Mouse (Mus musculus) embryonic stem cell, embryonic (primary cell): ENCODE measurements around the gene Nfatc3.

ENCODE experiments used
- CTCF ChIA-PET, 4 experiments: fragments of 300-600 bp in 2 of 4; fragments of 350-600 bp in 2 of 4; sonication (Branson Sonifier 250); formaldehyde crosslinking; loops; one replicate each; lab custom pipeline; 2022; ENCODE audit warnings: inconsistent platforms in 2 of 4; lab: Charles Lee
- POLR2A ChIA-PET, 4 experiments: fragments of 300-600 bp in 2 of 4; fragments of 350-600 bp in 2 of 4; sonication (Branson Sonifier 250); formaldehyde crosslinking; loops; one replicate each; lab custom pipeline; 2022; ENCODE audit warnings: antibody characterized with exemption in 4 of 4, inconsistent platforms in 1 of 4; lab: Charles Lee

Nfatc3 gene

DNA sequence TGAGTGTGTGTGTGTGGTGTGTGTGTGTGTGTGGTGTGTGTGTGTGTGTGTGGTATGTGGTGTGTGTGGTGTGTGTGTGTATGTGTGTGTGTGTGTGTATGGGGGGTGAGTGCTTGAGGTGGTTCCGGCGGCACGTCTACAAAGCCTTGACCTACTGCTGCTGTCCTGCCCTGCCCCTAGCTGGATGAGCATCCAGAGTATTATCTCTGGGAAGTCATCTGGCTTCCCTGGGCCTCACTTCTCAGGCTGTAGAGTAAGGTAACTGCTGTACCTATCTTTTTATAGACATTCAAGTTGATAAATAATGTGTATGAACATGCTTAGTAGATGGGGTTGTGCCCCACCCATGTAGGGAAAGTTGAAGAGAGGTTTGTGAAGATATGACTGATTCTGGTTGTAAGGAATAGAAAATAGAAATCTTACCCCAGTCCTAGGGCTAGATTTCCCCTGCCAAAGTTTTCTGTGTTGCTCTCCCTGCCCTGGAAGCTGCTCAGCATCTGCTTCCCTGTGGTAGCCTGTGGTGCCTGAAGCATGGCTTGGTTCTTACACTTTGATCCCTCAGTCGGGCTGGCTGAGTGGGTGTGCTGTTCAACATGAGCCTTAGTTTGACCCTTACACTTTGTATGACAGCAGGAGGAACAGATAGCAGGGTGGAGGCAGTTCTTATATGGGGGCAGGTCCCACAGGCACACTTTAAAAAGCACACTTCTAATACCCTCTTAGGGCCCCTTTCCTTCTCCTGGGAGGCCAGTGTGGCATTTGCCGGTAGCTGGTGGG lies 10.6 kb upstream of the Nfatc3 start:
- ChIA-PET CTCF (interaction anchor here in 1 of 4 experiments (1.2 kb wide), 1 partner anchor 8 kb away, joined by 3 read pairs; no protein-coding TSS in a partner anchor), POLR2A (interaction anchor here in 3 of 4 experiments (0.6 to 4.0 kb wide), 10 partner anchors 8 to 148 kb away, joined by 3 to 52 read pairs (median 5); partner anchors contain the start of genes Nfatc3 (in 3 of the 3) and Pskh1 (in 1 of the 3))

DNA sequence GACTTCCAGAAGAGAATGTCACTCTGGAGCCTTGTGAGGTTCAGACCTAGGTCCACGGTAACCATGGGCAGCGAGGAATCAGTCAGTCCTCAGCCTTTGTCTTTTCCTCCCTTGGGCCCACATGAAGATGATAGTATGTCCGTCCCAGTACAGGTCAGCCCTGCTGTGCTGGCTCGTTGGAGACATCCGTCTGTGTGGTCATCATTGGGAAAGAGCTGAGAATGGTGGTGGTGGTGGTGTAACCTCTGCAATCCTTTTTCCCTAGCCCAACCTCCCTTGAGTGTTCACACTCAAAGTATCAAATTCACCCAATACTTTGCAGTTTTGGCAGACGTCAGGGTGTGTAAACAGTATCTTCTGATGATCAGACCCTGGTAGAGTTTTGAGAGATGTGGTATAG lies 8.8 kb upstream of the Nfatc3 start:
- CTCF ChIA-PET, result no interaction called here
- POLR2A ChIA-PET, result interaction anchor here in 2 of 4 experiments (0.7 to 4.0 kb wide), 5 partner anchors 9 to 18 kb away, joined by 3 to 52 read pairs (median 3); partner anchors contain the start of gene Nfatc3 (in 2 of the 2)

DNA sequence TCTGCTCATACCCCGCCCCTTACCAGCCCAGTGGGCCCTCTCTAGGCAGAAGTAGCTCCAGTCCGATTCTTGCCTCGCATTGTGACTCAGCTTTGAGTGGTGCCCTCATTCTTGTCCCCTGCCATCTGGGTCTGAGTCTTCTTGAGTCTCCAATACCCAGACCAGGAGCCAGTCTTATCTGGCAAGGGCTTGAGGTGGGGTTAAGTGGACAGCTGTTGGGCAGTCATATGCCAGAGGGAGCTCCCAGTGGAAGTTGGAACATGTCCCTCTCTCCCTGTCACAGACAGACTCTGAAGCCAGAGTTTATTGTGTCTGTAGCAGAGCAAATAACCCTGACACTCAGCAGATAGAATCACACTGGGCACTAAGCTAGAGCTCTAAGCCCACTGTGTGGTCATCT lies 7.6 kb upstream of the Nfatc3 start:
- ChIA-PET CTCF (no interaction called here), POLR2A (interaction anchor here in 1 of 4 experiments (0.6 to 1.3 kb wide), 2 partner anchors 17 to 252 kb away, joined by 3 read pairs; no protein-coding TSS in a partner anchor)

DNA sequence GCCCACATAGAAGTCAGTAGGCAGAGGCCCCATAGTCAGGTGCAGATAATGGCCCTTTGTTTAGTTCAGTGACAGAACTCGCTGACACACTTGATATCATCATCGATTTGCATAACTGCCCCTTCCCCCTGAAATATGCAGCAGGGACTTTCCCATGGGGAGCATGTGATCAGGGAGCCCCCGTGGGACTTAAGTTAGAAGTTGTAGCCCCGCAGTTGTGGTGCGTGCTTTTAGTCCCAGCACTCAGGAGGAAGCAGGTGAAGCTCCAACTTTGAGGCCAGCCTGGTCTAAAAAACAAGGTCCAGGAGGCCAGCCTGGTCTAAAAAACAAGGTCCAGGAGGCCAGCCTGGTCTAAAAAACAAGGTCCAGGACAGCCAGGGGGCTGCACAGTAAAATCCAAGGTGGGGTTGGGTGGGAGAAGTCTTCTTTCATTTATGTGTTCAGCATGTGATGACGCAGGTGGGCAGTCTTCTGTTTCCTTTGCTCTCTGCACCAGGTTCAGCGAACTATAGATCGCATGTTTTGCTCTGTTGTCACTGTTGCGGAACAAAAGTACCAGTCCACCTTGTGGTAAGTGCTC lies 6.0 kb upstream of the Nfatc3 start:
- ChIA-PET POLR2A (no interaction called here), CTCF (interaction anchor here in 1 of 4 experiments (1.0 kb wide), 1 partner anchor 28 kb away, joined by 3 read pairs; no protein-coding TSS in a partner anchor)

DNA sequence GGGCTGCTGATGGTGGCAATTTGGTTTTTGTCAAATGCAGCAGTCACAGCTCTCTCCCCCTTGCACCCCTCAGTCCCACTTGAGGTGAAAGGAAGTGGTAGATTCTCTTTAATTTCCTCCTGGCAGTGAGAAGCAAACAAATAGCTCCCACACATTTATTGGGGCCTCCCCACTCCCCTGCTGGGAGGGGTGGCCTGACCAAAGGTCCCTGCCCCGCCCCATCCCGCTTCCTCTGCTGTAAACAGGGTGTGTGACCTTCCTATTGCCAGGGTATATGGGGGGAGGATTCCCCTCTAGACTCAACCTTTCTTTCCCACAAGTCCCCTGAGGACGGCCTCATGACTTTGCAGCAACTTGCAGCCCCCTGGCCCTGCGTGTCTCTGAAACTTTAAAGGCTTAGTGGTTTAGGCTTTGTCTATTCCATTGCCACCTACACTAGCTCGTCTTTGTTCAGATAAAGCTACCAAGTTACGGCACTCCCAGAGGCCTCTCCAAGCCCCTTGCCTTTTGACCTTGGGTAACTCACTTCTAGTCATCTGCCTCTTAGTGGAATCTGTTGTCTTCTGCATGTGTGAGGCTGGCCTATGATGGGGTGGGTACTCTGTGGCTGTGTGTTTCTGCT lies 4.3 kb upstream of the Nfatc3 start:
- POLR2A ChIA-PET, result interaction anchor here in 3 of 4 experiments (0.6 to 3.1 kb wide), 21 partner anchors 9 to 346 kb away, joined by 3 to 26 read pairs (median 3); partner anchors contain the start of genes Nutf2 (in 3 of the 3), Enkd1 (in 1 of the 3) and Esrp2 (in 1 of the 3)

DNA sequence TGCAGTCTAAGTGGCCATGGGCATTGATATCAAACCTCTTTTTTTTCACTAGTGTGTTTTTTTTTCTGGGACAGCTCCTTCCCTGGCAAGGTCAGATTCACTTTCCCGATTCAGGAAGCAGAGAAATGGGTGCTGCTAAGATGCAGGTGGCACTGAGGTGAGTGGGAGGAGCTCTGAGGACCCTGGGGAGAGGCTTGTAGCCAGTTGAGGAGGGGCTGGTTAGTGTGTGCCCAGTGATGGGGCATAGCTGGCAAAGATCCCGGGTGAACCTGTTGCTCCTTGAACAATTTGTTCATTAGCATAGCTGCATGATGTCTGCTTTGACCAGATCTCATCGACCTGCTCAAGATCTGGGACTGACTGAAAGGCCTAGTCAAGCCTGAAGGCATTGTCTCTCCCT lies 3.6 kb upstream of the Nfatc3 start:
- ChIA-PET CTCF (interaction anchor here in 2 of 4 experiments (0.5 to 1.0 kb wide), 3 partner anchors 22 to 44 kb away, joined by 3 to 4 read pairs (median 3); no protein-coding TSS in a partner anchor), POLR2A (interaction anchor here (0.7 to 3.1 kb wide), 20 partner anchors 8 to 336 kb away, joined by 3 to 26 read pairs (median 4); partner anchors contain the start of genes Esrp2 (in 1 of the 4), Nutf2 (in 1 of the 4) and Pla2g15 (in 1 of the 4))

More for the DNA sequence above, 4.3 kb upstream of the Nfatc3 start:
- CTCF ChIA-PET, result interaction anchor here in 3 of 4 experiments (0.5 to 1.0 kb wide), 6 partner anchors 15 to 44 kb away, joined by 3 to 10 read pairs (median 4); no protein-coding TSS in a partner anchor

DNA sequence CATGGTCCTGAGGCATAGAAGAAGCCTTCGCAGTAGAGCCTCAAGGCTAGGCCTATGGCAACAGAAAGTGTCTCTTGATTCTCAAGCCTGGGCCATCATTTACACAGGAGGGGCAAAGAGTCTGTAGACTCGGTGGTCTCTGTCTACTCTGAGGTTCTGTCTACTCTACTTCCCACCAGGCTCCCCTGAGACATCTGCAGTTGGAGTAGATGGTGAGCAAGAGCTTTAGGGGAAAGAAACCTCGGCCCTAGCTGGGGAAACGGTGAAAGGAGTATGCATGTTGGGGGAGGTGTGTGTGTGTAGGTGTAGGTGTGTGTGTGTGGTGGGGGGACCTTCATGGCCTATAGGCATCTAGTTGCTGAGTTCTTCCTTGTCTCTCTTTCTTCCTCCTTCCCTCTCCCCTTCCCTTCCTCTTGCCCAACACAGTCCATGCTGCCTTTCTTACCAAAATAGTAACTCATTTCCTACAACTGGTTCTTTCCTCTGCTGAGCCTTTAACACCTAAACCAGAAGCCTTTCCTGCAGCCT lies 2.1 kb upstream of the Nfatc3 start:
- POLR2A ChIA-PET, result interaction anchor here (0.7 to 3.1 kb wide), 7 partner anchors 9 to 268 kb away, joined by 3 to 14 read pairs (median 4); no protein-coding TSS in a partner anchor
- CTCF ChIA-PET, result interaction anchor here in 1 of 4 experiments (0.6 kb wide), 1 partner anchor 166 kb away, joined by 3 read pairs; no protein-coding TSS in a partner anchor

DNA sequence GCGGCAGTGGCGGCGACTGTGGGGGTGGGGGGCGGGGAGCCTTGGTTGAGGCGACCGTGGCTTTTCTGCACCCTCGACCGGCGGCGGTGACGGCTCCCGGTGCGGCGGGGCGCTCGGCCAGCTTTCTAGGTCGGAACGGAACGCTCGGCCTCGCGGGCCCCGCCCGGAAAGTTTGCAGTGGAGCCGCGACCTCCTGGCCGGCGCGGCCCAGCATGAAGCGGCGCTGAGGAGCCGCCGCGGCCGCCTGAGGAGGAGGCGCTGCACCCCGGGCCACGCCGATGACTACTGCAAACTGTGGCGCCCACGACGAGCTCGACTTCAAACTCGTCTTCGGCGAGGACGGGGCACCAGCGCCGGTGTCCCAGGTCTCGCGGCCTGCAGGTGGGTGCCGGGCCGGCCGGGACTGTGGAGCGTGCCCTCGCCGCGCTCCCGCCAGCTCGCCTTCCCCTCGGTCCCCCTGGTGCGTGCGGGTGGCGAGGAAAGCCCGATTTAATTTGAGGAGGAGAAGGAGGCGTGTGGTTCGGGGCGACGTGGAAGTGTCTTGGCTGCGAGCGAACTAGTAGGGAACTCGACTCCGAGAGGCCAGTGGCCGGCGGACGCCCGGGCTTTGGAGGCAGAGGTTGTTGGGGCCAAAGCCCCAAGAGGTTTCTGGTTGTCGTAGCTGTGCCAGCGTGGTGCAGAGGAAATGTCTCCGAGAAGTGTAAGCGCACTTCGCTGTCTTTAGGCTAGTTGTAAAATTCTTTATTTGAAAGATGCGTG lies 1.2 kb downstream of the Nfatc3 start:
- ChIA-PET CTCF (interaction anchor here in 3 of 4 experiments (1.2 to 3.2 kb wide), 4 partner anchors 13 to 129 kb away, joined by 3 to 9 read pairs (median 4); no protein-coding TSS in a partner anchor), POLR2A (interaction anchor here in 3 of 4 experiments (0.5 to 4.7 kb wide), 40 partner anchors 8 to 1133 kb away, joined by 3 to 56 read pairs (median 4); partner anchors contain the start of genes Ranbp10 (in 2 of the 3), Ddx28 (in 1 of the 3), Pla2g15 (in 1 of the 3) and Pskh1 (in 1 of the 3))

DNA sequence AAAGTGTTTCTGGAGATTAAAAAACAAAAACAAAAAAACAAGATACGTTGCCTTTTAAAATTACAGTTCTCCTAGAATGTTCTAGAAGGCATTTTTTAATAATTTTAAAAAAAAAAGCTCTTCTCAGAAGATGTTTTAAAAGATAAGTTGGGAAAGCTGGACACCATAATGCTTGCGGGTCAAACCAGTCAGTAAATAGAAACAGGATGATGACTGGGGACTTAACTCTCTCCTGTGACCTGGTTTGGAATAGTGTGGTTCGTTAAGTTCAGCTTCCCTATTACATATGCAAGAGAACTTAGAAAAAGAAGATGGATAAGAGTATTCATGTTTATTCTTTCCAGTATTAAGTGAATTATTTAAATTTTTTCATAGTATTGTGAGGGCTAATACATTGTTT lies 1.9 kb downstream of the Nfatc3 start:
- CTCF ChIA-PET, result interaction anchor here in 1 of 4 experiments (1.2 to 3.2 kb wide), 2 partner anchors 14 to 16 kb away, joined by 3 to 9 read pairs; no protein-coding TSS in a partner anchor
- POLR2A ChIA-PET, result interaction anchor here in 3 of 4 experiments (0.9 to 4.7 kb wide), 14 partner anchors 7 to 233 kb away, joined by 3 to 56 read pairs (median 8); partner anchors contain the start of genes Ddx28 (in 1 of the 3), Ranbp10 (in 1 of the 3) and Tsnaxip1 (in 1 of the 3)

DNA sequence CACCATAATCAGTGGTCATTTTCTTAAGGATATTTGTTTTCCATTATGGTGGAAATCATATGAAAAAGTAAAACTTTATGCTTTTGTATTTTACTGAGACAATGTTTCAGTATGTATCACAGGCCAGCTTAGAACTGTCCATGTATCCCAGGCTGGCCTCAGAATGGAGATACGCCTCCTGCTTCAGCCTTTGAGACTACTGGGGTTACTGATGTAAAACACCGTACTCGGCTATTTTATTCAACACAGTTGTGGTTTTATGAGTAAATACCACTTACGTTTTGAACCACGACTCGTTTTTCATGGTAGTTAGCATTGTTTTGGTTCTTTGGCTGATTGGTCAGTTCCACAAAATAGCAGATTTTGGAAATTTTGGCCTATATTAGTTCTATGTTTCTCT lies 3.0 kb downstream of the Nfatc3 start:
- ChIA-PET CTCF (interaction anchor here in 1 of 4 experiments (3.2 kb wide), 1 partner anchor 15 kb away, joined by 9 read pairs; no protein-coding TSS in a partner anchor), POLR2A (interaction anchor here in 3 of 4 experiments (0.7 to 4.7 kb wide), 3 partner anchors 9 to 135 kb away, joined by 8 to 56 read pairs (median 24); no protein-coding TSS in a partner anchor)

DNA sequence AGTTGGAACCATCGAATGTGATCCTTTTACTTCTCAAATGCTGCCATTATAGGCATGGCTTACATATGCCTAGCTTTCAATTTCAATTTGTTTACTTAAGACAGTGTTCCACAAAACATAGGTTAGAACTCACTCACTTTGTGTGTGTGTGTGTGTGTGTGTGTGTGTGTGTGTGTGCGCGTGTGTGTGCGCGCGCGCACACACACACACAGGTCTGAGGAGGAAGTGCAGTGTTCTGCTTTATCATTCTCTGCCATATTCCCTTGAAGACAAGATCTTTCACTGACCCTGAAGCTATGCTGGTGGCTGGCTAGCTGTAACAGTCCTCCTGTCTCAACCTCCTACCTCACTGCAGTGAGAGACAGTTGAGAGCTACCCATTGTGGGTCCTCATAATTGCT lies 4.4 kb downstream of the Nfatc3 start:
- ChIA-PET POLR2A (interaction anchor here in 3 of 4 experiments (0.5 to 1.3 kb wide), 8 partner anchors 8 to 460 kb away, joined by 3 to 5 read pairs (median 4); no protein-coding TSS in a partner anchor), CTCF (interaction anchor here in 3 of 4 experiments (0.5 to 0.9 kb wide), 4 partner anchors 13 to 940 kb away, joined by 3 to 4 read pairs (median 4); no protein-coding TSS in a partner anchor)

DNA sequence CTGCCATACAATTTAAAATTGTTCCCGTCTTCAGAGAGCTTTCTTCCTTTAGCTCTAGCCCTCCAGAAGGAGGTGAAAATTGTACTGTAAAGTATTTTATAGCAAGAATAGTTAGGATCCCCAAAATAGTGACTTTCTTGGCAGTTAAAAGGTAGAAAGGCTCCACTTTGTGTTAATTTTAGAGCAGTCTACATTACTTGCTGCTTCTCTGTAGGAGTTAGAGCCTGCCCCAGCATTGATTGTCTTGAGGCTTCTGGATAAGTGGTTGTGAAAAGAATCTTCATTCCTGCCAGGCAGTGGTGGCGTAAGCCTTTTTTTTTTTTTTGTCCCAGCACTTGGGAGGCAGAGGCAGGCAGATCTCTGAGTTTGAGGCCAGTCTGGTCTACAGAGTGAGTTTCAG lies 8.1 kb downstream of the Nfatc3 start:
- CTCF ChIA-PET, result interaction anchor here in 1 of 4 experiments (0.6 kb wide), 1 partner anchor 1407 kb away, joined by 5 read pairs; no protein-coding TSS in a partner anchor
- POLR2A ChIA-PET, result interaction anchor here in 1 of 4 experiments (1.2 kb wide), 1 partner anchor 11 kb away, joined by 3 read pairs; no protein-coding TSS in a partner anchor

DNA sequence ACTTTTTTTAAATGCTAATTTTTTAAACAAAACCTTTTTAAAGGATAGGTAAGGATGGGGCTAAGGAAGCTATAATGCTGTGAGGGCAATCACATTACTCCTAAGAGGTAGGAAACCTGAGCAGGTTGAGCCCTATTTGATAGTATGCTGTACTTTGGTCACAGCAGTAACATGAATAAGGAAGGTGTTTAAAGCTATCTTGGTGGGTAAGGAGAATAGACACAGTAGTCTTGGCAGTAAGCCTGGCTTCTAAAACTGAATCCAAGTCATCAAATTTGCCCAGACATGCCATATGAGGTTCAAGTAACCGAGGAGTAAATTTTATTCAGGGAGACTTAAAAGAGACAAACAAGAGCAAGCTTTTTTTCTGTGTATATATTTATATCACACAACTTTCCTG lies 10.9 kb downstream of the Nfatc3 start:
- CTCF ChIA-PET, result interaction anchor here in 1 of 4 experiments (0.6 kb wide), 2 partner anchors 560 to 861 kb away, joined by 3 read pairs; no protein-coding TSS in a partner anchor
- POLR2A ChIA-PET, result interaction anchor here in 3 of 4 experiments (0.7 to 5.8 kb wide), 9 partner anchors 10 to 67 kb away, joined by 3 to 56 read pairs (median 5); partner anchors contain the start of genes Nfatc3 (in 3 of the 3) and Esrp2 (in 1 of the 3)

DNA sequence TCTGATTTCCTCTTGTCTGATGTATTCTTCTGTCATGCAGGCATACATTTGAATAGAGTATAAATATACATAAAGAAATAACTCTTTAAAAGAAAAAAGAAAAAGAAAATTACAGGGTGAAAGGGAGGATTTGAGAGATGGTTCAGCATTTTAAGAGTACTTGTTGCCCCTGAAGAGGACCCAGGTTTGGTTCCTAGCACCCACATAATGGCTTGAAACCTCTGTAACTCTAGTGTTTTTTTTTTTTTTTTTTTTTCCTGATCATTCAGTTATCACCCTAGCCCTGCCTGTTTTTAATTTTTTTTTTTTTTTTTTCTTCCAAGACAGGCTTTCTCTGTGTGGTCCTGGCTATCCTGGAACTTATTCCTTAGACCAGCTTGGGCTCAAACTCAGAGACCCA lies 13.5 kb downstream of the Nfatc3 start:
- CTCF ChIA-PET, result interaction anchor here in 1 of 4 experiments (0.7 kb wide), 2 partner anchors 195 to 541 kb away, joined by 3 read pairs; no protein-coding TSS in a partner anchor

DNA sequence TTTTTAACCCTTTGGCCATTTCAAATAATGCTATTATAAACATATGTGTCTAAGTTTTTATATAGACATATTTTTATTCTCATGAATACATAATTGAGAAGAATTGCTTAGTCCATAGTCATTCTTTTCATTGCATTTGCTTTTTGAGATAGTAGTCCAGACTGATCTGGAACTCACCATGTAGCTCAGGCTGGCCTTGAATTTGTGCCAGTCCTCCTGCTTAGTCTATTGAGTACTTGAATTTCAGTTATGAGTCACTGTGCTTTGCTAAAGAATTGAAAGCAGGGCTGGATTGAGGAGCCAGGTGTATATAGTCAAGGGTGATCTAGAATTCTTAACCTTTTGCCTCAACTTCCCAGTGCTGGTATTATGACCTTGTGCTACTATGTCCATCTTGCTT lies 15.6 kb downstream of the Nfatc3 start:
- CTCF ChIA-PET, result no interaction called here
- POLR2A ChIA-PET, result interaction anchor here in 2 of 4 experiments (0.7 to 5.8 kb wide), 2 partner anchors 14 to 15 kb away, joined by 3 to 56 read pairs; partner anchors contain the start of gene Nfatc3 (in 1 of the 2)

More for the DNA sequence above, 13.5 kb downstream of the Nfatc3 start:
- POLR2A ChIA-PET, result interaction anchor here in 2 of 4 experiments (0.7 to 5.8 kb wide), 8 partner anchors 8 to 143 kb away, joined by 3 to 56 read pairs (median 5); partner anchors contain the start of gene Nfatc3 (in 2 of the 2)

DNA sequence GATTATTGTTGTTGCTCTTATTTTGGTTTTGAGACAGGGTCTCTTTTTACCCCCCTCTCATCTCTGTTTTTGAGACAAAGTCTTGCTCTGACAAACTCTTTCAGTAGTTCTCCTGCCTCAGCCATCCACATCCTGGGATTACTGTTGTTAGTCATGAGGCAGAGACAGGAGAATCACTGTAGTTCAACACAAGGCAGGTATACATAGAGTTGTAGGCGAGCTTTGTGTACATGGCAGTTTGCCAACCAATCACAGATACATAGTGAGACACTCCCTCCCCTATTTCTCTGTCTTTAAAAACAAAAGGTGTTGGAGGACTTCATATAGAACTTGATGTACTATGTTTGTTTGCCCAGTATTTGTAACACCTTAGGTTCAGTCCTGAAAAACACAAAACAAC lies 16.0 kb downstream of the Nfatc3 start:
- ChIA-PET CTCF (no interaction called here), POLR2A (interaction anchor here in 1 of 4 experiments (5.8 kb wide), 1 partner anchor 15 kb away, joined by 56 read pairs; the partner anchor contains the start of gene Nfatc3)
